Mouse (Mus musculus) v-Abl transformed pro-B cells (cell line): Measurements from ENCODE around the gene Vmn2r76.
"Not testable (repeated sequence)": the region's sequence is repeated elsewhere in the genome, so short reads cannot be mapped to it uniquely, and the experiment has no call there.

Source experiments
- in situ Hi-C, 2 experiments: fragments of 400-800 bp; cut with MboI; formaldehyde crosslinking; loops; one replicate each; pipeline ENCODE4 v1.15.1; 2025; ENCODE audit not compliant: unreplicated experiment in 2 of 2

Gene Vmn2r76

GRCm38 (mm10) chr7:86246208-86246607, at the start of gene Vmn2r76:
Gene Vmn2r76 (minus strand): TSS chr7:86246308.
- in situ Hi-C loops, result no loop called here

GRCm38 (mm10) chr7:86277072-86277471, 31.0 kb upstream of the Vmn2r76 start, which contains the start of gene Olfr310:
Gene Olfr310 (minus strand): TSS chr7:86277172.
- in situ Hi-C loops, result no loop called here

GRCm38 (mm10) chr7:86211345-86211744, 34.8 kb downstream of the Vmn2r76 start:
- in situ Hi-C loops, result no loop called here

- in situ Hi-C loops, result not testable (repeated sequence)
These were observed 74.4 kb downstream of the Vmn2r76 start, which contains the start of gene Vmn2r75 for GRCm38 (mm10) chr7:86171678-86172077. Gene Vmn2r75 (minus strand): TSS chr7:86171778.
